Mouse (Mus musculus) kidney, postnatal 10 days (tissue): ENCODE measurements around the gene Ip6k1.
A peak's percentile ranks its signal among the peaks of the same experiment; 100 is the strongest.

Experiments used
- DNase-seq: peaks from one replicate; pipeline ENCODE4 v3.0.0; 2021; ENCODE audit warnings: mixed read lengths

Gene Ip6k1

GRCm38 (mm10) chr9:108032126-108032525 is 29.8 kb downstream of the Ip6k1 start:
- DNase-seq: no peak

GRCm38 (mm10) chr9:108035331-108036156 is 33.2 kb downstream of the Ip6k1 start:
- DNase-seq: peak; percentile 13

- peak; percentile 14 for DNase-seq
Measured at GRCm38 (mm10) chr9:108044751-108045492, 42.6 kb downstream of the Ip6k1 start.

- peak; percentile 18 for DNase-seq
Measured at GRCm38 (mm10) chr9:108046582-108046981, 44.3 kb downstream of the Ip6k1 start.

- peak; percentile 5 for DNase-seq
Measured at GRCm38 (mm10) chr9:108047601-108048565, 45.6 kb downstream of the Ip6k1 start.

- no peak for DNase-seq
Measured at GRCm38 (mm10) chr9:108048566-108048955, 46.3 kb downstream of the Ip6k1 start.

- peak; percentile 98 for DNase-seq
Measured at GRCm38 (mm10) chr9:108049016-108049455, 46.7 kb downstream of the Ip6k1 start, which contains the start of gene Gmppb. Gene Gmppb, plus strand, starts transcription at chr9:108049242.

- no peak for DNase-seq
Measured at GRCm38 (mm10) chr9:108049561-108050251, 47.4 kb downstream of the Ip6k1 start.

GRCm38 (mm10) chr9:108051184-108051930 is 49.1 kb downstream of the Ip6k1 start:
- DNase-seq: no peak

GRCm38 (mm10) chr9:108051931-108052220 is 49.6 kb downstream of the Ip6k1 start:
- no peak for DNase-seq

GRCm38 (mm10) chr9:108052411-108052810 is 50.1 kb downstream of the Ip6k1 start:
- no peak for DNase-seq

GRCm38 (mm10) chr9:108052885-108053664 is 50.8 kb downstream of the Ip6k1 start, which contains the start of gene Amigo3:
Gene Amigo3, plus strand, starts transcription at chr9:108053159.
- peak; percentile 98 for DNase-seq

GRCm38 (mm10) chr9:108053665-108054225 is 51.4 kb downstream of the Ip6k1 start:
- no peak for DNase-seq

- no peak for DNase-seq
Measured at GRCm38 (mm10) chr9:108054331-108055040, 52.2 kb downstream of the Ip6k1 start.

GRCm38 (mm10) chr9:108055061-108055460 is 52.8 kb downstream of the Ip6k1 start:
- DNase-seq: no peak

GRCm38 (mm10) chr9:108055661-108056237 is 53.4 kb downstream of the Ip6k1 start:
- DNase-seq: no peak

GRCm38 (mm10) chr9:108056361-108057261 is 54.3 kb downstream of the Ip6k1 start:
- DNase-seq: peak; percentile 16

- peak; percentile 14 for DNase-seq
Measured at GRCm38 (mm10) chr9:108057262-108057562, 54.9 kb downstream of the Ip6k1 start.
